Mouse (Mus musculus) kidney, postnatal 4 days (tissue): ENCODE results near the gene Cacna1a.

Experiments
- DNase-seq, 2 experiments: peaks; one replicate each; pipeline ENCODE4 v3.0.0; 2021; ENCODE audit warnings: mixed read lengths in 2 of 2

Cacna1a gene

GRCm38 (mm10) chr8:84542481-84542880 is 154.2 kb downstream of the Cacna1a start:
- no peak for DNase-seq

GRCm38 (mm10) chr8:84545522-84545921 is 157.3 kb downstream of the Cacna1a start:
- no peak for DNase-seq

GRCm38 (mm10) chr8:84552457-84552856 is 164.2 kb downstream of the Cacna1a start:
- DNase-seq: no peak

GRCm38 (mm10) chr8:84553106-84553505 is 164.9 kb downstream of the Cacna1a start:
- DNase-seq: no peak

GRCm38 (mm10) chr8:84553617-84554016 is 165.4 kb downstream of the Cacna1a start:
- DNase-seq: no peak

- DNase-seq: peak; percentile 77 to 80
Observed at GRCm38 (mm10) chr8:84554301-84555027, 166.2 kb downstream of the Cacna1a start.

- no peak for DNase-seq
Observed at GRCm38 (mm10) chr8:84555269-84555668, 167.0 kb downstream of the Cacna1a start.

GRCm38 (mm10) chr8:84557936-84558335 is 169.7 kb downstream of the Cacna1a start:
- DNase-seq: no peak

GRCm38 (mm10) chr8:84559121-84559604 is 170.9 kb downstream of the Cacna1a start:
- peak; percentile 30 to 58 for DNase-seq

GRCm38 (mm10) chr8:84561698-84562097 is 173.5 kb downstream of the Cacna1a start:
- no peak for DNase-seq

GRCm38 (mm10) chr8:84564042-84564441 is 175.8 kb downstream of the Cacna1a start:
- no peak for DNase-seq

- no peak for DNase-seq
Observed at GRCm38 (mm10) chr8:84565577-84566360, 177.5 kb downstream of the Cacna1a start.

- no peak for DNase-seq
Observed at GRCm38 (mm10) chr8:84566816-84567413, 178.7 kb downstream of the Cacna1a start.

- DNase-seq: peak; percentile 61 to 66
Observed at GRCm38 (mm10) chr8:84567541-84567940, 179.3 kb downstream of the Cacna1a start.

- DNase-seq: no peak
Observed at GRCm38 (mm10) chr8:84568737-84569136, 180.5 kb downstream of the Cacna1a start.

GRCm38 (mm10) chr8:84569921-84570673 is 181.9 kb downstream of the Cacna1a start:
- DNase-seq: no peak

- no peak for DNase-seq
Observed at GRCm38 (mm10) chr8:84577432-84577831, 189.2 kb downstream of the Cacna1a start.

GRCm38 (mm10) chr8:84579595-84579994 is 191.4 kb downstream of the Cacna1a start:
- DNase-seq: peak; percentile 57 to 65

GRCm38 (mm10) chr8:84585311-84585710 is 197.1 kb downstream of the Cacna1a start:
- DNase-seq: peak; percentile 23 to 27

GRCm38 (mm10) chr8:84586221-84586620 is 198.0 kb downstream of the Cacna1a start:
- no peak for DNase-seq

- no peak for DNase-seq
Observed at GRCm38 (mm10) chr8:84588498-84588897, 200.3 kb downstream of the Cacna1a start.

GRCm38 (mm10) chr8:84592015-84592662 is 203.9 kb downstream of the Cacna1a start:
- peak; percentile 86 to 87 for DNase-seq
